Mouse (Mus musculus): ENCODE measurements around the gene Rasgrp2.

The Rasgrp2 gene

DNA sequence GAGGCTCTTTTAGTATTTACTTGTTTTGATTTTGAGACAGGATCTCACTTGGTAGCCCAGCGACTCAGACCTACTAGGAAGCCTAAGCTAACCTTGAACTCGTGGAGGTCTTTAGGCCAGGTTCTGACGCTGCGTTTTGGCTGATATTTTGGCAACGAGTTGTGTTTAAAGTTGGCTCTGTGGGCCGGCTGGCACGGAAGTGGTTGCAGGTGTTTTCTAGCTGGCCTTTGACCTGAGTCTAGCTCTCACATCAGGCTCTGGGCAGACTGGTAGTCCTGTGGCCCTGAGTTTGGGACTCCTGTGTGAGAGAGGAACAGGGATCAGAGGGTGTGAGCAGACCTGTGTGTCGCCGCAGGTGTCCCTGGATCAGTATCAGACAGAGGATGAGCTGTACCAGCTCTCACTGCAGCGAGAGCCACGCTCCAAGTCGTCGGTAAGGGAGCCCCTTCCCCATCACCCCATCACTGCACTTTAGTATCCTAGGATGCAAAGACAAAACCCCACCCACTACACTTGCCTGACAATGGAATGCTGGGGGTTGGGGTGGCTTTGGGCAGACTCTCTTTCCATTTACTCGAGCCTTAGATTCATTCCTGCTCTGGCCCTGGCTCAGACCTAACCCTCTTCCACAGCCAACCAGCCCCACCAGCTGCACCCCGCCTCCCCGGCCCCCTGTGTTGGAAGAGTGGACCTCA lies 8.8 kb downstream of the Rasgrp2 start:
- no peak for DNase-seq (ENCODE audit: low spot score in 2 of 2)

DNA sequence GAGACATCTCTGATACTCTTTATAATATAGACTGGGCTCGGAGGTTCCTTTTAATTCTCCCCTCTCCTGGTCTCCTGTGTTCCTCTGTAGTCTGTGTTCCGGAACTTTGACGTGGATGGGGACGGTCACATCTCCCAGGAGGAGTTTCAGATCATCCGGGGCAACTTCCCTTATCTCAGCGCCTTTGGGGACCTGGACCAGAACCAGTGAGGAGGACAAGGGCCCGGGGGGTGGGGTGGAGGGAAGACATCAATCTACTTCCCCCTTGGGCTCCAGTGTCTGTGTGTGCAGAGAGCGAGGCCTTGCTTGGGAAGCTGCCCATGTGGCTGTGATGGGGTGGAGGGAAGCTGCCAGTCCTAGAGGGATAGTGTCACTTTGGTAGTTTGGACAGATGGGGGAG lies 9.6 kb downstream of the Rasgrp2 start:
- DNase-seq (ENCODE audit: low spot score in 2 of 2), result no peak

DNA sequence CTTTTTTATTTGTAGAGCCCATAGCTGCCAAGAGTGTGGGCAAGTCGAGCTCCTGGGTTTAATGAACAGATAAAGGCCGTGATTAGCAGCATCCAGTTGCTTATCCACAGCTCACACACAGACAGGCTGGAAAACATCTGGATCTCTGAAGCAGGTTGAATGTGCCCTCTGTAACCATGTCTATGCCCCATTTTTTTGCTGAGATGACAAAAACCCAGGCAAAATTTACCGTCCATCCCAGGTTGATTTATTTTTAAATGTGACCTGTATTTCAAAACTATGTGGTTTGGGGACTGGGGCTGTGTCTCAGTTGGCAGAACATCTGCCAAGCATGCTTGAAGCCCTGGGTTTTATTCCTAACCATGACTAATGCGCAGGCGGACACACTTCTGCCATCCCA lies 10.0 kb downstream of the Rasgrp2 start:
- DNase-seq (ENCODE audit: low spot score in 2 of 2), result no peak

DNA sequence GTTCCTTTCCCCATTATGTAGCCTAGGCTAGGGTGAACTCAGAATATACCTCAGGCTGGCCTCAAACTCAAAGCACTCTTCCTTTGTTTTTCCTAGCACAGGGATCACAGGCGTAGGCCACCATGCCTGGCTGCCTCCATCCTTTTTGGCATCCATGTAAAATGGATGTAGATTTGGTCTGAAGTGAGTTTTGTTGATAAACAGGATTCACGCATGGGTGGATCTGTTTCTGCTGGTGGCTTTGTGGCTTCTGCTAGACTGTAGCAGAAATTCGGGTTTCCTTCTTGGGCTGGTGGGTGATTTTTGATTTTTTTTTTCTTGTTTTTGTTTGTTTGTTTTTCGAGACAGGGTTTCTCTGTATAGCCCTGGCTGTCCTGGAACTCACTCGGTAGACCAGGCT lies 10.8 kb downstream of the Rasgrp2 start:
- no peak for DNase-seq (ENCODE audit: low spot score in 2 of 2)

DNA sequence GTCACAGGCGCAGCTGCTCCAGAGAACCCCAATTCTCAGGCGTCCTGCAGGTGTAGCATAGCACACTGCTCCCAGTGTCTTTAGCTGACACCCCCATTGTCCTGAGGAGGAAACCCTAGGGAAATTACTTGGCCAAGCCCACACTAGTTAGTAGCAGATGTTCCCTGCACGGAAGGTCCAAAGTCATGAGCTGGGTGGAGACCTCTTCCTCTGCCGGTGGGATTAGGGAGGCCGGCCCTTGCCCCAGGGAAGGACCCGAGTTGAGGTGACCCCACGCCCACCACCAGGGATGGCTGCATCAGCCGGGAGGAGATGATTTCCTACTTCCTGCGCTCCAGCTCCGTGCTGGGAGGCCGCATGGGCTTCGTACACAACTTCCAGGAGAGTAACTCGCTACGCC lies 13.7 kb downstream of the Rasgrp2 start:
- no peak for DNase-seq (ENCODE audit: low spot score in 2 of 2)

DNA sequence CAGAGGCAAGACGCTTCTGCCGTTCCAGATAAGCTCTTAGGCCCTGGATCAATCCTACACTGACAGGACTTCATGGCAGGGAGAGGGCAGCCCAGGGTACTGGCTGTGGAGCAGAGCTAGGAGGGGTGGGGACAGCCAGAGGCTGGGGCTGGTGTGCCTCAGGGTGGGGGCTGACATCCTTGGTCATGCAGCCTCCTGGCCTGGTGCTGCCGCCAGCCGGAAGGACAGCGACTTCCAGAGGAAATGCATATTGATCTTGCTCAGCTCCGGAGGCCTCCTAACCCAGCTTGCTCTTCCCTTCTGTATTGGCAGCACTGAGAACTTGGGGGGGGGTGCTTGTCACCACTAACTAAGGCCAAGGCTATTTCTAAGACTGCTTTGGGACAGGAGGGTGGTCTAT lies 16.3 kb downstream of the Rasgrp2 start:
- no peak for DNase-seq (ENCODE audit: low spot score in 2 of 2)

DNA sequence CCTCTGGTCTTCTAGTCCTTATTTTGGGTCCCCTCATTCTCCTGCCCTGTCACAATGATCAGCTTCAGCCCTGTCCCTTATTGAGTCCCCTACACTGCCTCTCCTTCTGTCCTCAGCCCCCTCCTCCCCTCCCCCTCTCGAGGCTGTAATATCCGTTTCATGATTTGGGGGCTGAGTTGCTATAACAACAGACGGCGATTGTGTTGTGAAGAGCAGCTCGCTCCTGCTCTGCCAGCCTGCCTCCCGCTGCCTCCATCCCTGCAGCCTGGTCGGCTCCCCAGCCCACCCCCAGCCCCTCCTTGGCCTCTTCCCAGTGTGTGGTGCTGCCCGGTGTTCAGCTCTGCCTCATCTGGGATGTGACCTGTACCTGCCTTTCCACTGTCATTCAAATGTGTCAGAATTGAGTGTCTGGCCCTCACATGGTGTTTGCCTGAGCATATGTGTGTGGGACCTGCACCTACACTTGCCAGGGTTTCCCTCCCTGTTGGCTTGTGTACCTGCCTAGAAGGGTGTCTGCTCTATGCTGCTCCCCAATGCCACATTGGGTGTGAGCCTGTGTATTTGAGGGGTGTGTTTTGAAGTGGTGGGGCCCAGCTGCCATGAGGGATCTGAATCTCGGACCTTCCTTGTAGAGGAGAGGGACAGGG lies 17.1 kb downstream of the Rasgrp2 start:
- DNase-seq (ENCODE audit: low spot score in 2 of 2), result no peak

DNA sequence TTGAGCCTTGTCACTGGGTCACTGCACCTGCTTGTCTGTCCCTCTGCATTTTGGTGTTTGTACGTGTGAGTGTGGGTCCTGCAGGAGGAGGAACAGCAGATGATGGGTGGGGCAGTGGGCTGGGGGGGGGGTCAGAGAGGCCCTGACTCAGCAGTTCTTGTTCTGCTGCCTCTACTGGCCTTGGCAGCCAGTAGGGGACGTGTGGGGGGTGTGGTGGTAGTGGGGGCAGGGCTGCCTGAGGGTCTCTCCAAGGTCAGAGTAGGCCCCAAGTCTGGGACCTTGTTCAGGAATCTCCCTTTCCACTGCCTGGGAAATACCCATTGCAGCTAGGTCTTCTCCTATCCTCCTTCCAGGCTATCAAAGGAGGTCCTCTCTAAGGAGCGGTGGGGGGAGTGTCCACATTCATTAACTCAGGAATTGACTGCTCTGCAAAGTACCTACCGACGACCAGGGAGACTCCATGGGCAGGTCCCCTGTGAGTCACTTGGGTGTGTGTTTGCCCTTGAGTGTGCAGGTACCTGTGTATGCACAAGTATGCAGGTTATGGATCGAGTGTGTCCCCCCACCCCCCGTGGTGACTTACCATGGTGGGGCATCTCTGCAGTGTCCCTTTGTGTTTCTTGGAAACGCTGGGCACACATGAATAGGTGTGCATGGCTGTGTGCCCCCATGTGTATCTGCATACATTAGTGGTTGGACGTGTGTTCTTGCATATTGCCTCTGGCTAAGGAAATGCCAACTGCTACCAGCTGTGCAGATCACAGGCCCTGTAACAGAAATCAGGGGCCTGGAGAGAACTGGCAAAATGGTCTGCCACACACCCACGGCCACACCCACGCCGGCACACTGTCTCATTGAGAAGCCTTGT lies 18.0 kb downstream of the Rasgrp2 start:
- no peak for DNase-seq (ENCODE audit: low spot score in 2 of 2)

DNA sequence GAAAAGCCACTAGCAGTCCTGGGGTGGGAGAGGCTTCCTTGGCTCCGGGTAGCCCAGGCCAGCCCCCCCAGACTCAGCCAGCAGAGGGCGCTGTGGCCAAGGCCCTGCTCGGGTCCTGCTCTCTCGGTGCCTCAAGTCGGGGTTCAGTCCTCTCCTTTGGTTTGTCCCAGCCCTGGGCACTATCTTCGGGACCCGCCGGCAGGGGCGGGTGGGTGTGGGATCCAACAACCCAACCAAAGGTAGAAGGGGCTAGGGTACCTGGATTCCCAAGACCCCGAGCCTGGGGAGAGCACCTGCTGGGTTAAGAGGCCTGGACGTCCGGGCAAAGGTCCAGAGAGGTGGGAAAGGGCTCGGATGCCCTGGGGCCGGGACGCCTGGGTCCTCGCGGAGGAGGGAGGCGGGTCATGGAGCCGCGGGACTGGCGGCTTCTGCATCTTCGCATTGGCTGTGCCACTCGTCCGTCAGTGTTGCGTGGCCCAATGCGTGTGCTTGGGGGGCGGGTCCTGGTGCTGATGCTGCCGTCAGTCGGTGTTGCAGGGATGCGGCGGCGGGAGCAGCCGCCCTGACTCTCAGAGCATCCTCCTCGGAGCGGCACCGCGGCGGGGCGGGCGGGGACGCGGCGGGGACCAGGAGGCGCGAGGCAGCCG lies 19.2 kb downstream of the Rasgrp2 start, which contains the start of gene Nrxn2:
Gene Nrxn2 (plus strand): TSS at position 499 of the 647 bp plus-strand sequence.
- DNase-seq (ENCODE audit: low spot score in 2 of 2), result peak; percentile 91 to 95

DNA sequence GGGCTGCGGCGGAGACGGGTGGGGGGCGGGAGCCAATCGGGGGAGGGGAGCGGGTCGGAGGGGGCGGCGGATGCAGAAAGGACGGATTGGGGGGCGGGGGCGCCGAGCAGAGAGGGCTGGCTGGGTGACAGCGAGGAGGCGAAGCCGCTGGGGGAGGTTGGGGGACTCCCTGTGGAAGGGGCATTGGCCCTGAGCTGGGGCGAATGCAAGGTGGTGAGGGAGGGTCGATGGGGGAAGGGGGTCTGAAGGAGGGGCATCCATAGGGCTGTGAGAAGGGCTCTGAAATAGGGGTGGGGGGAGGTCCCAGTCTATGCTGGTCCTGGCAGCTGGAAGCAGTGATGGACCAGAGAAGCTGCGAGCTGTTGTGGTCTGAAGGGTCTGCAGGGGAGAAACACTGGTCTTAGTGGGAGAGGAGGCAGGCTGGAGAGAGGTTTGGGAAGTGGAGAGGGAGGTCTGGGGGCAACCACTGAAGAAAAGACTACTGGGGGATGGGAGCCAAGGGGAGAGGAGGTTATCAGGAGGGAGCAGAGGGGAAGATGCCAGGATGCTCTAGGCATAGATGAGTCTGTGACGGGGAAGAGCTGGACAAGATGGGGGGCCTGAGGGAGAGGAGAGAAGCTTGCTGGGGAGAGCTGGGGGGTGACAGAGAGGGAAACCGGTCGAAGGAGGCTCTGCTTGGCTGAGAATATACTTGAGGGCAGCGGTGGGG lies 20.0 kb downstream of the Rasgrp2 start:
- no peak for DNase-seq (ENCODE audit: low spot score in 2 of 2)

DNA sequence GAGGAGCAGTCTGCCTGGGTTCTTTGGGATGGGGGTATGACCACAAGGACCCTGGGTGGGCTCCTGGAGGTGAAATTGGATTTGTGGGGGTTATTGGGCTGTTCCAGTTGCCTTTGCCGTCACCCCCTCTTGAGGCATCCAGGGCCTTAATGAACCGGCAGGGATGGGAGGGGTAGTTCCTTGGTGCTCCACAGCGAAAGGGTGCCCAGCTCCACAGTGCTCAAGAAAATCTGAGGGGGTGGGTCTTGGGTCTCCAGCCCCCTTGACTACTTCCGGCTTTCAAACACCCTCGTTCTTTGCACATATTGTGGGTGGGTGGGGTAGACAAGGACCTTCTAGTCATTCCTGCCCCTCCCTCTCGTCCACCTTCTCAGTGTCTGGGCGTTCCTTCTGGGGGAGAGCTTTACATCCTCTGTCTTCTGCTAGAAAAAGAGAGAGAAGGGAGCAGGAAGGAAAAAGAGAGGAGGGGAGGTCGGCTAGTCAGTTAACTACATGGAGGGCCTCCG lies 20.7 kb downstream of the Rasgrp2 start:
- no peak for DNase-seq (ENCODE audit: low spot score in 2 of 2)

DNA sequence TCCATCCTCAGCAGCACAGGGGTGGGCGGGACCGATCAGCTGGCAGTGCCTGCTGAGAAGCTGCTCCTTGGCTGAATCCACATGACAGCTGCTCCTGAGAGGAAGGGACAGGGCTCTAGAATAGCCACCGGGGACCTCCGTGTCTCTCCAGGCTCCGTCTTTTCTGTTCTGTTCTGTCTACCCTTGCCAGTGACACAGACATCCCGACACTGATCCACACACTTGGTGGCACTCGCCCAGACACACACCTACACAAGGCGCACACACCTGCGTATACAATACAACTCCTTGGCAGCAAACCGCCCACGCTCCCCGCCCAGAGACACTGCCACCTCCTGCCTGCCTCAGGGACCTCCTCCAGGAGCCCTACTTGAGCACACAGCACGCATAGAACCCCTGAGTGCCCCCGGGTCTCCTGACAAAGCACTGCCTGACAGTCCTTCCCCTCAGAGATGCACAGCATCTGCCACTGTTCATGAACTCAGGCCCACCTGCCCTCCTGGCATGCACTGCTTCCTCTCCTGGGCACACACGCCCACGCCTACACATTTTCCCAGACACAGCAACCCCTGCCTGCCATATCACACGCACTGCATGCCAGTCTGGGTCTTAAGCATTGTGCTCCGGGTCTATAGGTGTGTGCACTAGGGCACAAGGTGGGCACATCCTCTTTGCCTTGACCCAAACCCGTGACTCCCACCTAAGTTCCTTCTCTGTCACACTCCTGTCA lies 21.5 kb downstream of the Rasgrp2 start:
- peak; percentile 58 for DNase-seq (ENCODE audit: low spot score in 2 of 2)

DNA sequence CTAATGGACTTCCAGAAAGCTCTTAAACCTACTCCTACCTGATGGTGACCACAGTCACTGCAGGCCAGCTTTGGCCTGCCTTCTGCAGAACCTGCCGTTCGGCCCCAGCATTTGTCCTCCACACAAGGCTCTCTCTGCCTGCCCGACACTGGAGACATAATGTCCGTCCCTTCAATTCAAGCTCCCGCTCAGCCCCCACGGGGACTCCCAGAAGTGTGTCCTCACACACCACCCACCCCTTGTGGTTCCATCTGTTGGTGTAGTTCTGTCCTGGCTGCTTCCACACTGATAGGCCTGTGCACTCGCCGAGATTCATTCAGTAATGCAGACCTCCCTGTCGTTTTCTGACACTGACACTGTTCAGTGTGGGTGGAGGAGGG lies 22.1 kb downstream of the Rasgrp2 start:
- DNase-seq (ENCODE audit: low spot score in 2 of 2), result peak; percentile 77 to 80

DNA sequence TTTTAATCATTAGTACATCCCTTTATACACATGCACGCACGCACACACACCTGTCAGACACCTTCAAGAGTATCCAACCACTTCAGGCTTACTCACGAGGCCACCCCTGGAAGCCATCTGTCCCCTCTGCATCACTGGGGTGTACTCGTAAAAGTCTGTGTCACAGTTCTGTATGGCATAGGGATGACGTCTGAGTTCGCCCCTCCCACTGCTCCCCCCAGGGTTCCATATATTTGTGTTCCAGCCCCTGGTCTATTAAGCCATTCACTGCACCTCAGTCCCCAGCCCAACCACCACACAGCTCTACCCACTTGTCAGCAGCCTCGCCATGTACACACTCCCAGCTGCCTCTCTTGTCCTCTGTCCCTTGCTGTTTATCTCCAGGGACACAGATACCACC lies 22.9 kb downstream of the Rasgrp2 start:
- DNase-seq (ENCODE audit: low spot score in 2 of 2), result no peak

DNA sequence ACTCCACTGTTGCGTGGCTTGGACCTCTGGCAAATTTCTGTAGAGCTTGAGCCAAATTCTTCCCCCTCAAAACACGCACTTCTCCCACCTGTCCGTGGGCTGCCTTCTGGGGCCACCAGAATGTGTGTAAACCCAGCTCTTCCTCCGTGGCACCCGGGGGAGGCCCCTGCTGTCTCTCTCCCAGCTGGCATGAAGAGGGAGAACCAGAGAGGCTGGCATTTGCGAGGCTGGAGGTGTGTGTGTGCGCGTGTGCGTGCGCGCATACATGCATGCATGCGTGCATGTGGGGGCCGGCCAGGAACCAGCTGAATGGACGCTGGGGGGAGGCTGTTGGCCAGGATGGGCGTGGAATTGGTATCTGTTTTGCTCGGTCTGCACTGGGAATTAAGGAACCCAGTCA lies 24.1 kb downstream of the Rasgrp2 start:
- DNase-seq (ENCODE audit: low spot score in 2 of 2), result peak; percentile 65 to 74

DNA sequence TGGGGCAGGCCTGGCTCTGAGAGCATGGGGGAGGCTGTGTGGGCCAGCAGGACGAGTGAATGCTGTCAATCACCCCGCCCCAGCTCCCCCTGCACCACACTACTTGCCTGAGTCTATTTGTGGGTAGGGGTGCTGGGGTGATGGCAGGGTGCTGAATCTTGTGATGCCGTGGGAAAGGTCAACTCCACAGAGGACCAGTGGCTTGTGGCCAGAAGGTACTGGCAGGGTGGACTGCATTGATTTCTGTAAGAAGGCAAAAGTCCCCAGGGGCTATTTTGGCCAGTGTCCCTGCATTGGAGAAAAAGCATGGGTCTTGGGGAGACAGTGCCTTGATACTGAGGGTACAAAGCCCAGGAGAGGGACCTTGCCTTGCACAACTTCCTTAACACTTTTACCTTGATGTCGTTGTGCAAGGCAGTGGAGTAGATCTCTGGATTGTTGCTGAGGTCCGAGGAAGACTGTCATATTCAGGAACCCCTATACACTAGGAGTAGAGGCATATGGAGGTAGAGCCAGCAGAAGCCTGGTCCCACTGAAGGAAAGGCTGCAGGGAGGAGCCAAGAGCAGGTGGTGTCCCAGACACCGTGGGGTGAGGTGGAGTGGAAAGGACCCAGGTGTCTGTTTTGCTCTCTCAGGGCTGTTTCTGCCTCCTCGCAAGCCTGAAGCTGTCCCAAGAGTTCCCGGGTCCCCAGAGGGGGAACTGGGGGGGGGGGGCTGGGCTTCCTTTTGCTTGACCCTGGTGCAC lies 25.2 kb downstream of the Rasgrp2 start:
- DNase-seq (ENCODE audit: low spot score in 2 of 2), result no peak

DNA sequence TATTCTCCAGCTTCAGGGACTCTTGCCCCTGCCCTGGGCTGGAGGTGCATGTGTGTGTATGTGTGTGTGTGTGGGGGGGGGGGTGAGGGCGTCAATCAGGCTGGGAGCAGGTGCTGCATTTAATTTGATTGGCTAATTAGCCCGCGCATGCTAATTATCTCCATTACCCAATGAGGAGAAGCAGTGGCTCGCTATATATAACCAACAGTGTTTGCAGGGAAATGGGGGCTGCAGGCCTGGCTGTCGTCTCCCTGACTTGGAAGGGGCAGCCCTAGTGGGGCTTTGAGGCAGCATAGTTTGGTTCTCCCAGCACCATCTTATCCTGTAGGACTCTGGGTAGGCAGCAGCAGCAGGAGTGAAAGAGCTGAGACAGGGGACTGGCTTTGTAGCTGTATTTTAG lies 26.5 kb downstream of the Rasgrp2 start:
- no peak for DNase-seq (ENCODE audit: low spot score in 2 of 2)

DNA sequence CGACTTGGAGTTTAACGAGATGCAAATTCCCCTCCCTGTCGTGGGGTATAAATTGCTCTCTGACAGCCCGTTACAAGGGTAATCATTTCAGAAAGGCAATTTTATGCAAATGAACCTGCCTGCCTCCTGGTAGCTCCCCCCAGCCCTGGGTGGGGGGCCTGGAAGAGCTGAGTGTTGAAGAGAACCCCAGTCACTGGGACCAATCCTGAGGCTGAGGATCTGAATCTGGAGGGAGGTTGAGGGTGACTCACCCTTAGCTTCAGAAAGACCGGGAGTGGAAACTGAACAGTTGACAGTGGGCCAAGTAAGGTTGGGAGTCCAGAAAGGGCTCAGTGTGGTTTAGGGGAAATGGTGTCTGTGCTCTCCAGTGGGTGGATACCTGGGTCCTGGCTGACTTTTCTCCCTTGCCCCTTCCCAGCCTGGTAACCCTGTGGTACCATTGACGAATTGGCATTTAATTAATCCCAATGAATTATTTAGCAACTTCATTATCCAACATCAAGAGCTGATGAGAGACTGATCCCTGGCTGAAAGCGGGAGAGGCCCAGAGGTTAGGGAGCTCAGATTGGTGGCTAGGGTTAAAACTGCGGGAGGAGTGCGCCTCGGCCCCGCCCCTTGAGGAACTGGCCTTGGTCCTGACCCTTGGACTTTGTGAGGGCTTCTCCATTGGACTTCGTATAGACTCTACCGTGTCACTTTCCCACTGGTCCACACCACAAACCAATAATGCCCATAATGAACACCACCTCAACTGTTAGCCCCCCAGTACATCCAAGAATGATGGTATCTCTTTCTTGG lies 27.8 kb downstream of the Rasgrp2 start:
- DNase-seq (ENCODE audit: low spot score in 2 of 2), result no peak
